Mouse (Mus musculus) embryonic facial prominence, embryonic 10.5 days (tissue): ENCODE data around the gene Btg2. TPM values are rescaled to one million over a fixed set of nuclear protein-coding genes. Genes with fewer than 3 reads are reported as not detected.

Source experiments
- DNase-seq: peaks from one replicate; pipeline ENCODE4 v3.0.0-alpha.2; 2017; ENCODE audit warnings: low spot score
- H3K27ac ChIP-seq: fragments of 300-500 bp; sonication (generic); replicated peaks from 2 replicates; pipeline ENCODE4 v1.5.1; 2016; ENCODE audit warnings: mild to moderate bottlenecking
- H3K27me3 ChIP-seq: fragments of 300-500 bp; sonication (generic); replicated peaks from 2 replicates; pipeline ENCODE4 v1.6.1; 2016; ENCODE audit warnings: low read depth, mild to moderate bottlenecking; ENCODE audit not compliant: poor library complexity, severe bottlenecking
- H3K36me3 ChIP-seq: fragments of 300-500 bp; sonication (generic); replicated peaks from 2 replicates; pipeline ENCODE4 v1.6.1; 2016; ENCODE audit warnings: mild to moderate bottlenecking, moderate library complexity
- H3K4me1 ChIP-seq: fragments of 300-500 bp; sonication (generic); 2 replicates; pipeline ENCODE4 v1.6.1; 2016
- H3K4me3 ChIP-seq: fragments of 300-500 bp; sonication (generic); 2 replicates; pipeline ENCODE4 v1.5.1; 2016; ENCODE audit warnings: mild to moderate bottlenecking, moderate library complexity
- H3K9me3 ChIP-seq: fragments of 300-500 bp; sonication (generic); 2 replicates; pipeline ENCODE4 v1.6.1; 2016; ENCODE audit warnings: mild to moderate bottlenecking
- WGBS: fragments of 180-500 bp; shearing (Covaris S2); methylation state at CpG from one replicate; pipeline ENCODE4 v1.1.7; 2016; 5-methylcytosine and 5-hydroxymethylcytosine counted together
- polyA plus RNA-seq: library from polyadenylated mRNA; unstranded; fragments of >200 nt; fragmentation: Nextera tagmentation; extraction: Ambion mirVana; gene quantifications from 2 replicates; pipeline ENCODE4 v1.2.1, GENCODE M21; 2016

Btg2 gene
- polyA plus RNA-seq, result 32.5 and 40.4 TPM in 2 replicates

- Histone ChIP-seq H3K4me1 (peaks cover 68% of the 10 kb centered on the region), H3K4me3 (peak within 1 kb of the TSS; percentile 76), H3K27ac (peak within 1 kb of the TSS; percentile 87), H3K36me3 (peaks cover 27% of the 10 kb centered on the region), H3K9me3 (no peaks in the 10 kb centered on the region), H3K27me3 (peaks cover 13% of the 10 kb centered on the region)
- WGBS, result under 1% methylated on average over 62 of the region's 62 CpGs
- DNase-seq, result peak; percentile 99
These were observed at the start of gene Btg2 for GRCm38 (mm10) chr1:134078802-134079476. Gene Btg2 (minus strand): TSS chr1:134079120.

DNA sequence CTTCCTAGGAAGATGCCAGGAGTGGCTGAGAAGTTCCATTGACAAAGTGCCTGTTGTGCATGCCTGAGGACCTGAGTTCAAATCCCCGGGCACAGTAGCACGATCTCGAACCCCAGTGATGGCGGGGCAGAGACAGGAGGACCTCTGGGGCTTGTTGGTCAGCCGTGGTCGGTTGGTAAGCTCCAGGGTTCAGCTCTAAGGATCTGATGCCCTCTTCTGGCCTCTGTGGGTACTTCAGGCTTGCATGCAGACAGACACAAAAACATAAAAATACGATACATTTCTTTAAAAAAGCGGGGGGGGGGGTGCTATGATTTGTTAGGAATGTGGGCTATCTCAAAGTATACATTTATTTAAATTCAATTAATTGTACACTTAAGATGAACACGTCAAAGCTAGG is 43.3 kb upstream of the Btg2 start:
- no peak overlapping the region for H3K27ac ChIP-seq
- WGBS, result 55% methylated on average over 9 of the region's 9 CpGs
- no peaks in the 10 kb centered on the region for H3K27me3 ChIP-seq

GRCm38 (mm10) chr1:134120179-134120578 is 41.3 kb upstream of the Btg2 start:
- Histone ChIP-seq H3K4me3 (no peak overlapping the region), H3K27ac (no peak overlapping the region), H3K36me3 (no peaks in the 10 kb centered on the region), H3K4me1 (peaks cover 11% of the 10 kb centered on the region), H3K27me3 (no peaks in the 10 kb centered on the region), H3K9me3 (peaks cover 5% of the 10 kb centered on the region; the same call in 1 of the 2 replicates)
- WGBS, result 5% methylated on average over 5 of the region's 5 CpGs
- peak; percentile 89 for DNase-seq

More for the DNA sequence above, 43.3 kb upstream of the Btg2 start:
- peaks cover 5% of the 10 kb centered on the region; the same call in 1 of the 2 replicates for H3K9me3 ChIP-seq
- H3K36me3 ChIP-seq, result no peaks in the 10 kb centered on the region
- no peaks in the 10 kb centered on the region for H3K4me1 ChIP-seq
- peak; percentile 62 for DNase-seq
- no peak overlapping the region for H3K4me3 ChIP-seq

- Histone ChIP-seq H3K9me3 (peaks cover 5% of the 10 kb centered on the region; the same call in 1 of the 2 replicates), H3K4me3 (no peak overlapping the region), H3K36me3 (no peaks in the 10 kb centered on the region), H3K27me3 (no peaks in the 10 kb centered on the region), H3K4me1 (peaks cover 30% of the 10 kb centered on the region), H3K27ac (no peak overlapping the region)
- 87% methylated on average over 5 of the region's 5 CpGs for WGBS
- DNase-seq, result no peak
These were observed 38.2 kb upstream of the Btg2 start for GRCm38 (mm10) chr1:134117110-134117509.

GRCm38 (mm10) chr1:134115424-134115823 is 36.5 kb upstream of the Btg2 start:
- 47% methylated on average over 8 of the region's 8 CpGs for WGBS
- Histone ChIP-seq H3K4me3 (no peak overlapping the region), H3K4me1 (peaks cover 30% of the 10 kb centered on the region), H3K9me3 (peaks cover 5% of the 10 kb centered on the region; the same call in 1 of the 2 replicates), H3K27me3 (no peaks in the 10 kb centered on the region), H3K27ac (no peak overlapping the region; the same call in 1 of the 2 replicates), H3K36me3 (no peaks in the 10 kb centered on the region)
- no peak for DNase-seq

GRCm38 (mm10) chr1:134114730-134115129 is 35.8 kb upstream of the Btg2 start:
- WGBS, result 83% methylated on average over 13 of the region's 13 CpGs
- peaks cover 5% of the 10 kb centered on the region; the same call in 1 of the 2 replicates for H3K9me3 ChIP-seq
- no peak for DNase-seq

DNA sequence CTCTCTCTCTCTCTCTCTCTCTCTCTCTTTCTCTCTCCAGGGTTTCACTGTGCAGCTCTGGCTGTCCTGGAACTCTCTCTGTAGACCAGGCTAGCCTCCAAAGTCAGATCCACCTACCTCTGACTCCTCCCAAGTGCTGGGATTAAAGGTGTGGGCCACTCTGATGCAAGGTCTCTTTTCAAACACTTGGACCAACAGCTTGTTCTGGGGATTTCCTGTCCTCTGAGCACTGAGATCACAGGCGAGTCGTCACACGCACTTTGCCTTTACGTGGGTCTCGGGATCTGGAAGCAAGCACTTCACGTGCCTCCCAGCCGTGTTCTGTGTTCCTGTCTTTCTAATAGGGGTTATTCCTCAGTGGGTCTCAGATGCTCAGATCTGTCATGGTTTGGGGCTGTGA is 35.1 kb upstream of the Btg2 start:
- DNase-seq, result no peak
- Histone ChIP-seq H3K27ac (no peak overlapping the region), H3K9me3 (no peaks in the 10 kb centered on the region), H3K4me1 (peaks cover 30% of the 10 kb centered on the region), H3K4me3 (no peak overlapping the region), H3K36me3 (no peaks in the 10 kb centered on the region), H3K27me3 (no peaks in the 10 kb centered on the region)
- 77% methylated on average over 7 of the region's 7 CpGs for WGBS

More at GRCm38 (mm10) chr1:134114730-134115129, 35.8 kb upstream of the Btg2 start:
- H3K36me3 ChIP-seq, result no peaks in the 10 kb centered on the region
- H3K4me1 ChIP-seq, result peaks cover 30% of the 10 kb centered on the region
- H3K27ac ChIP-seq, result 0 out of 2 replicates have a peak overlapping the region, but pooled peaks have one; percentile 10
- H3K4me3 ChIP-seq, result no peak overlapping the region
- H3K27me3 ChIP-seq, result no peaks in the 10 kb centered on the region

DNA sequence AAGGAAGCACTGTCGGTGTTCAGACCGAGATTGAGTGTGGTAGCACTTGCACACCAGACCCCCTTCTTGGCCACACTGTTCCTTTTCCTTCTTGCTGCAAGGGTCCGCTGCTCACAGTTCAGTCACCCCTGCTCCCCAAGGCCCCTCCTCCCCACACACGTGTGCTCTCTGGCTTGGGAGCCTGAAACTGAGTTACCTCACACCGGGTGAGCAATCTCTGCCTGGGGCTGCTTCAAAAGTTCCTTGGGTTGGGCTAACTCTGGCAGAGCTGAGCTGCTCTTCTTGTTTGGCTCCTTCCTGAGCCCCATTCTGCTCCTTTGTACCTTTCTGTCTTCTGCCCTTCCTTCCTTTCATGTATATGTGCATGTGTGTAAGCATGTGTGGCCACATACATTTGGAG is 34.6 kb upstream of the Btg2 start:
- 62% methylated on average over 5 of the region's 5 CpGs for WGBS
- Histone ChIP-seq H3K4me3 (no peak overlapping the region), H3K27ac (no peak overlapping the region), H3K4me1 (peaks cover 30% of the 10 kb centered on the region), H3K27me3 (no peaks in the 10 kb centered on the region), H3K36me3 (no peaks in the 10 kb centered on the region), H3K9me3 (no peaks in the 10 kb centered on the region)
- no peak for DNase-seq

DNA sequence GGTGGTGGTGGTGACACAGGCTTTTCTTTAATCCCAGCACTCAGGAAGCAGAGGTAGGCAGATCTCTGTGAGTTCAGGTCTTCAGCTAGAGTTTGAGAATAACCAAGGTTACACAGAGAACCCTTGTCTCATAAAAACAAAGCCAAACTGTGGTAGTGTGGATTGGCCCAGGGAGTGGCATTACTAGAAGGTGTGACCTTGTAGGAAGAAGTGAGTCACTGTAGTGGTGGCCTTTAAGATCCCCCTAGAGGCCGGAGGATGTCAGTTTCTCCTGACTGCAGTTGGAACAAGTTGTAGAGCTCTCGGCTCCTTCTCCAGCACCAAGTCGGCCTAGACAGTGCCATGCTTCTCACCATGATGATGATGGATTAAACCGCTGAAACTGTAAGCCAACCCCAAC is 32.1 kb upstream of the Btg2 start, which contains the start of gene Chit1:
Gene Chit1, plus strand, starts transcription at position 264 of the 400 bp plus-strand sequence.
- WGBS, result 80% methylated on average over 4 of the region's 4 CpGs
- Histone ChIP-seq H3K4me1 (peaks cover 34% of the 10 kb centered on the region), H3K27me3 (no peaks in the 10 kb centered on the region), H3K36me3 (no peaks in the 10 kb centered on the region), H3K27ac (no peak within 1 kb of the TSS), H3K9me3 (no peaks in the 10 kb centered on the region), H3K4me3 (no peak within 1 kb of the TSS)
- no peak for DNase-seq

DNA sequence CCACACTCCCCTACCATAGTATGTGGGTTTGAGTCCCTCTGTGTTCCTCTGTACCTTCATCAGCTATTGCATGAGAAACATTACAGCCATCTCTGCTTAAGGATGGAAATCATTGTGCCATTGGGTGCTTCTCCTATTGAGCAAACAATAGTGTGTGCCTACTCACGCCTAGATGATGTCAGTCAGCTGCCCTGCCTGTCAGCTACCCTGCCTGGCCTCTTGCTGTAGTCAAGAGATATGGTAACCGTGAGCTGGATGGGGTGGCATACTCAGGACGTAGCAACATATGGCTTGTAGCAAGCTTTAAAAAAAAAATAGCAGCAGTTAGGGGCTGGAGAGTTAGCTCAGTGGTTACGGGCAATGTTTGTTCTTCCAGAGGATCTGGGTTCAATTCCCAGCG is 31.5 kb upstream of the Btg2 start:
- no peaks in the 10 kb centered on the region for H3K36me3 ChIP-seq
- WGBS, result 87% methylated on average over 5 of the region's 5 CpGs
- DNase-seq, result no peak

GRCm38 (mm10) chr1:134110015-134110414 is 31.1 kb upstream of the Btg2 start:
- H3K27ac ChIP-seq, result no peak overlapping the region
- 90% methylated on average over 3 of the region's 3 CpGs for WGBS
- H3K9me3 ChIP-seq, result no peaks in the 10 kb centered on the region
- H3K4me1 ChIP-seq, result peaks cover 24% of the 10 kb centered on the region
- DNase-seq, result no peak
- H3K27me3 ChIP-seq, result peaks cover 5% of the 10 kb centered on the region; the same call in 1 of the 2 replicates
- H3K36me3 ChIP-seq, result no peaks in the 10 kb centered on the region
- H3K4me3 ChIP-seq, result no peak overlapping the region

More for the DNA sequence above, 31.5 kb upstream of the Btg2 start:
- Histone ChIP-seq H3K27ac (no peak overlapping the region), H3K9me3 (no peaks in the 10 kb centered on the region), H3K4me1 (peaks cover 28% of the 10 kb centered on the region), H3K4me3 (no peak overlapping the region), H3K27me3 (peaks cover 3% of the 10 kb centered on the region; the same call in 1 of the 2 replicates)

GRCm38 (mm10) chr1:134107777-134108176 is 28.9 kb upstream of the Btg2 start:
- H3K27ac ChIP-seq, result no peak overlapping the region

DNA sequence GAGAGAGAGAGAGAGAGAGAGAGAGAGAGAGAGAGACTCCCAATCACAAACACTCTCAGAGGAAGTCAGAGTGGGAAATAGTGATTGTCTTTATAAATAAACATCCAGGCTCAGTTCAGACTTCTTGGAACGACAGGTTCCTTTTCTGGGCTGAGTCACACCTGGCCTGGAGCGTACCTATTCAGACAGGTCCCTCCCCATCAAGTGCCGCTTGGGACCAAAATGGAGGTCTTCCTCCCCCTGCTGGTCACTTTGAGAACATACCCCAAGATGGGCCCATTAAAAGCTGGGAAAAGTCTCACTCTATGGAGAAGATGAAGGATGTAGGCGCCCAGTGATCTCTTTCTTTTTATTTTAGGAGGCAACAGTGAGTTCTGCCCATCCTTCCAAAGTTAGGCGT is 27.8 kb upstream of the Btg2 start:
- no peak overlapping the region for H3K27ac ChIP-seq
- H3K4me3 ChIP-seq, result no peak overlapping the region
- WGBS, result 9% methylated on average over 5 of the region's 5 CpGs

More at GRCm38 (mm10) chr1:134107777-134108176, 28.9 kb upstream of the Btg2 start:
- H3K27me3 ChIP-seq, result peaks cover 5% of the 10 kb centered on the region; the same call in 1 of the 2 replicates
- no peaks in the 10 kb centered on the region for H3K9me3 ChIP-seq
- no peak overlapping the region for H3K4me3 ChIP-seq
- DNase-seq, result no peak
- 89% methylated on average over 7 of the region's 7 CpGs for WGBS
- peaks cover 12% of the 10 kb centered on the region; the same call in 1 of the 2 replicates for H3K4me1 ChIP-seq
- H3K36me3 ChIP-seq, result no peaks in the 10 kb centered on the region

More for the DNA sequence above, 27.8 kb upstream of the Btg2 start:
- Histone ChIP-seq H3K36me3 (no peaks in the 10 kb centered on the region), H3K9me3 (no peaks in the 10 kb centered on the region), H3K4me1 (peaks cover 12% of the 10 kb centered on the region; the same call in 1 of the 2 replicates), H3K27me3 (peaks cover 5% of the 10 kb centered on the region; the same call in 1 of the 2 replicates)
- DNase-seq, result peak; percentile 56
